Mouse (Mus musculus) midbrain, embryonic 13.5 days (tissue): Measurements from ENCODE around the gene Gcnt2. TPM values are rescaled to one million over a fixed set of nuclear protein-coding genes. Genes with fewer than 3 reads are reported as not detected.
"Not testable (repeated sequence)": the region's sequence is repeated elsewhere in the genome, so short reads cannot be mapped to it uniquely, and the experiment has no call there.

Experiments
- ATAC-seq: fragments of 200-750 bp; cut with Nextera tagmentation; 2 replicates; pipeline ENCODE4 v1.8.0; 2017; ENCODE audit warnings: mild to moderate bottlenecking, moderate TSS enrichment, moderate library complexity
- H3K27ac ChIP-seq: fragments of 300-500 bp; sonication (generic); 2 replicates; pipeline ENCODE4 v1.5.1; 2015; ENCODE audit warnings: inconsistent platforms, mild to moderate bottlenecking, moderate library complexity
- H3K27me3 ChIP-seq: fragments of 300-500 bp; sonication (generic); 2 replicates; pipeline ENCODE4 v1.6.1; 2015; ENCODE audit warnings: mild to moderate bottlenecking, inconsistent platforms
- H3K36me3 ChIP-seq: fragments of 300-500 bp; sonication (generic); 2 replicates; pipeline ENCODE4 v1.6.1; 2015; ENCODE audit warnings: mild to moderate bottlenecking, inconsistent platforms
- H3K4me1 ChIP-seq: fragments of 300-500 bp; sonication (generic); replicated peaks from 2 replicates; pipeline ENCODE4 v1.6.1; 2015; ENCODE audit warnings: inconsistent platforms
- H3K4me2 ChIP-seq: fragments of 300-500 bp; sonication (generic); replicated peaks from 2 replicates; pipeline ENCODE4 v1.6.1; 2015; ENCODE audit warnings: moderate library complexity, mild to moderate bottlenecking, inconsistent platforms
- H3K4me3 ChIP-seq: fragments of 300-500 bp; sonication (generic); replicated peaks from 2 replicates; pipeline ENCODE4 v1.5.1; 2015; ENCODE audit warnings: mild to moderate bottlenecking, inconsistent platforms
- H3K9ac ChIP-seq: fragments of 300-500 bp; sonication (generic); replicated peaks from 2 replicates; pipeline ENCODE4 v1.6.1; 2015; ENCODE audit warnings: mild to moderate bottlenecking, inconsistent platforms
- H3K9me3 ChIP-seq: fragments of 300-500 bp; sonication (generic); 2 replicates; pipeline ENCODE4 v1.6.1; 2016; ENCODE audit warnings: mild to moderate bottlenecking, inconsistent platforms
- WGBS: fragments of 180-500 bp; shearing (Covaris S2); methylation state at CpG from one replicate; pipeline ENCODE4 v1.1.7; 2015; 5-methylcytosine and 5-hydroxymethylcytosine counted together
- polyA plus RNA-seq: library from polyadenylated mRNA; unstranded; fragments of >200 nt; fragmentation: Nextera tagmentation; extraction: Ambion mirVana; gene quantifications from 2 replicates; pipeline ENCODE4 v1.2.1, GENCODE M21; 2015

Gene Gcnt2
- polyA plus RNA-seq, 1 experiment from 2014 or later = 3.6 TPM

DNA sequence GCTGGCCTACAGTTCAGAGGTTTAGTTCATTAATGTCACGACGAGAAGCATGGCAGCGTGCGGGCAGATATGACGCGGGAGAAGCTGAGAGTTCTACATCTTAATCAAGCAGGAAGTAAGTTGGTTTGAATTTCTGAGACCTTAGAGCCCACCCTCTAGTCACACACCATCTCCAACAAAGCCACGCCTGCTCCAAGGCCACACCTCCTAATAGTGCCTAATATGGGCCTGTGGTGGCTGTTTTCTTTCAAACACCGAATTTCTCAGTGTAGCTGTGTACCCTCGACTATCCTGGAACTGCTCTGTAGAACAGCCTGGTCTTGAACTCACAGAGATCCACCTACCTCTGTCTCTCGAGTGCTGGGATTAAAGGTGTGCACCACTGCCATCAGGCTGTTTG is 108.1 kb downstream of the Gcnt2 start:
- H3K36me3 ChIP-seq = no peaks in the 10 kb centered on the region
- no peak for ATAC-seq
- no peaks in the 10 kb centered on the region for H3K9me3 ChIP-seq
- H3K4me3 ChIP-seq = no peak overlapping the region
- no peaks in the 10 kb centered on the region for H3K4me1 ChIP-seq
- no peak overlapping the region for H3K4me2 ChIP-seq
- no peaks in the 10 kb centered on the region for H3K27me3 ChIP-seq
- 93% methylated on average over 10 of the region's 10 CpGs for WGBS
- H3K9ac ChIP-seq = no peak overlapping the region
- no peak overlapping the region for H3K27ac ChIP-seq

DNA sequence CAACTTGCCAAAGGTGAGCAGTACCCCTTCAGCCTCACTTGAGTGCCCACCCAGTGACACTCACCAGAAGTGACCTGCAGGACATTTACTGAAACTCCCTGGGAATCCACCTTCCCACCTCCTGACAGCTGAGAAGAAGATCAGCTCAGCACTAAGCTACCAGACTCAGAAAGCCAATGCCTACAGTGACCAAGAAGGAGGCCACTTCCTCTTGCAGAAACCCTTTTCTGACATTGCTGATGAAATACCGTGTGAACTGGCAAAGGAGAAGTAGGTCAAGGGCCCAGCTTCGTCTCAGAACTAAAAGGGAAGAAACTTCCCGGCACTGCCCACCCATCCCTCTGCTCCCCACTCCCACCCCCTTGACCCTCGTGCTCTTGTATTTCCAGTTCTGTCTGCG is 109.0 kb downstream of the Gcnt2 start:
- H3K36me3 ChIP-seq = no peaks in the 10 kb centered on the region
- no peak overlapping the region for H3K4me2 ChIP-seq
- no peak overlapping the region for H3K27ac ChIP-seq
- ATAC-seq = no peak
- no peaks in the 10 kb centered on the region for H3K27me3 ChIP-seq
- H3K4me1 ChIP-seq = no peaks in the 10 kb centered on the region
- no peak overlapping the region for H3K9ac ChIP-seq
- 88% methylated on average over 5 of the region's 5 CpGs for WGBS
- no peaks in the 10 kb centered on the region for H3K9me3 ChIP-seq
- H3K4me3 ChIP-seq = no peak overlapping the region

DNA sequence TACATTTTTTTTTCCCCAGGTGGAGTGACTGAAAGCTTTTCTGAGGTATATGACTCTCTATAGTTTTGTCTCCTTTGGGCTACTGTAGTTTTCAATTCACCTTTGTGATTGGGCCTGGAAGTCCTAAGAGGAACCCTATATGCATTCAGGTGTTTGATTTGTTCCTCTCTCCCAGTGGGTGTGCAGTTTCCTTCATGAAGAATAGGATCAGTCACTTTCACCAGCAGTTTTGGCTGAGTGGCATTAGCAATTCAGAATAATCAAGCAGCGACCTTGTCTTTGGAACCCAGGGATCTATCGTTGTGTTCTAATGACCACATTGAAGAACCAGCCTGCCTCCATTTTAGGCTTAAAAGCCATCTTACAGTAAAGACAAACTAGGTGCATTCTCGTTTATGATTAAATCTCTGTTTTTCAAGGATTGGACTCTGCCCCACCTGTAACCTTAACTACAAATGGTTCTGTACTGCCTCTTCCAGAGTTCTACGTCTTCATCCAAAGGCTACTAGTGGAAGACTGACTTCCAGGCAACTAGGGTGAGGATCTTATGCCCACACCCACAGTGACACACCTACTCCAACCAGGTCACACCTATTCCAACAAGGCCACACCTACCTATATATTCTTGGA is 110.3 kb downstream of the Gcnt2 start:
- H3K4me2 ChIP-seq = no peak overlapping the region
- H3K9ac ChIP-seq = no peak overlapping the region
- H3K27ac ChIP-seq = no peak overlapping the region
- ATAC-seq = no peak
- H3K4me3 ChIP-seq = no peak overlapping the region
- no peaks in the 10 kb centered on the region for H3K9me3 ChIP-seq
- H3K36me3 ChIP-seq = no peaks in the 10 kb centered on the region
- no peaks in the 10 kb centered on the region for H3K4me1 ChIP-seq
- WGBS = 92% methylated on average over 4 of the region's 4 CpGs
- H3K27me3 ChIP-seq = no peaks in the 10 kb centered on the region

DNA sequence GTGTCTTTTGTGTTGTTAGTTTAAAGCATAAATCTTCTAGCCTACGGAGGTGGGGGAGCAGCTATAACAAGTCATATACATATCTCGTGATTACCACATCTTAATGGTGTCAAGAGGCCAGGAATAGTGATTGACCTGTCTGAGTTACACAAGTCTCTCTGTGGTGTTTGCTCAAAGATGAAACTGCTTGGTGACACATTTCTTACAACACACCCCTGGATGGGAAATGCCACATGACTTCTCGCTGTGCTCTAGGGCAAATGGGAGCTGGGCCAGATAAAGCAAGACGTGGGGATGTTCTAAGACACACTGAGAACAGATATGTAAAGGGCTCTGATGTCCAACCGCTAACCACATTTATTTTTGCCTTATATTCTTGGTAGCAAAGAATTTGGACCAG is 111.7 kb downstream of the Gcnt2 start:
- H3K36me3 ChIP-seq = no peaks in the 10 kb centered on the region
- no peak overlapping the region for H3K27ac ChIP-seq
- H3K4me3 ChIP-seq = no peak overlapping the region
- no peak overlapping the region for H3K9ac ChIP-seq
- H3K9me3 ChIP-seq = no peaks in the 10 kb centered on the region
- WGBS = 95% methylated on average over 5 of the region's 5 CpGs
- ATAC-seq = no peak
- H3K4me1 ChIP-seq = no peaks in the 10 kb centered on the region
- no peaks in the 10 kb centered on the region for H3K27me3 ChIP-seq
- no peak overlapping the region for H3K4me2 ChIP-seq

DNA sequence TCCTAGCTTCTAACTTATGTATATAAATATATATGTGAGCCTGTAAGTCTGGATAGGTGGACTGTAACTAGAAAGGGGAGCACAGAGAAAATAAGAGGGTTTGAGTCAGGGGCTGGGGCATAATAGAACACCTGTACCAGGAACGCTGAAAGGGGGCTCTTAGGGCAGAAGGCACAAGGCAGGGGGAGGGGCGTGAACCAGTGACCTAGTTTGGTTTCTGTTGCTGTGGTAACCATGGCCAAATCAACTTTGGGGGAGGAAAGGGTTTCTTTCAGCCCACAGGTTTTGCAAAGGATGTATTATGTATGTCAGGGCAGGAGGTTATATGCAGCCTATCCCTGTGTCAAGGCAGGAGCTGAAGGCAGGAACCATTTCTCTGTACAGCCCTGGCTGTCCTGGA is 112.3 kb downstream of the Gcnt2 start:
- WGBS = 93% methylated on average over 2 of the region's 2 CpGs
- H3K4me1 ChIP-seq = no peaks in the 10 kb centered on the region
- no peaks in the 10 kb centered on the region for H3K9me3 ChIP-seq
- no peak overlapping the region for H3K9ac ChIP-seq
- no peak for ATAC-seq
- no peak overlapping the region for H3K27ac ChIP-seq
- no peak overlapping the region for H3K4me2 ChIP-seq
- H3K27me3 ChIP-seq = no peaks in the 10 kb centered on the region
- no peak overlapping the region for H3K4me3 ChIP-seq
- no peaks in the 10 kb centered on the region for H3K36me3 ChIP-seq

DNA sequence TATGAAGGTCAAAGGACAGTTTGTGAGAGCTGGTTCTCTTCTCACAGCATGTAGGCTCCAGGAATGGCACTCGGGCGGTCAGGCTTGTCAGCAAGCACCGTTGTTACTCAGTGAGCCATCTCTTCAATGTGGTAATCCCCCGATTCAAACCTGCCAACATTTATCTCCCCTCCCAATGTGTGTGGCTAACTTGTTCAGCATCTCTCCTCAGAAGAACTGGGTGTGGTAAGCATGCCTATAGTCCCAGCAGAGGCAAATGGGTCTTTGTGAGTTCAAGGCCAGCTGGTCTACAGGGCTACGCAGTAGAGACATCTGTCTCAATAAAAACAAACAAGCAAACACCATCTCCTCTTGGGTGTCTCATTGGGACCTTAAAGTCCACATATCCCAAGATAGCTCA is 113.4 kb downstream of the Gcnt2 start:
- 81% methylated on average over 5 of the region's 5 CpGs for WGBS
- ATAC-seq = no peak
- H3K36me3 ChIP-seq = no peaks in the 10 kb centered on the region

DNA sequence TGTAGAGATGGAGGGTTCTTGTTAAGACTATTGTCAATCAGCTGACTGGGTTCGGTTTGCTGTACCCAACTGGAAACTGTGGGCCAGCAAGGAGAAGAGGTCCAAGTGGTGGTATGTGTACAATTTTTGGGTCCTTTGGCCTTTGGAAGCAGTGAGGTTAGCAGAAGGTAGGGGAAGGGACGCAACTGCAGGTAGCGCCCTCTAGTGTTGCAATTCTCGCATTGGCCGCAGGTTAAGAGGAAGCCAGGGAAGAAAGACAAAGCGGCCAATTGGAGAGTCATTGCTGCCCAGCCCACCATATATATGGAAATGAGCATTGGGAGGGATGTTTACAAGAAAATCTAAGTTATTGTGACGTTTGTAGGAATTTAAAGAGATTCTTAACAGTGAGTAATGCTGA is 118.1 kb downstream of the Gcnt2 start:
- H3K36me3 ChIP-seq = no peaks in the 10 kb centered on the region
- H3K27ac ChIP-seq = no peak overlapping the region
- no peak overlapping the region for H3K9ac ChIP-seq
- no peak for ATAC-seq
- H3K27me3 ChIP-seq = no peaks in the 10 kb centered on the region
- H3K9me3 ChIP-seq = no peaks in the 10 kb centered on the region
- 13% methylated on average over 7 of the region's 7 CpGs for WGBS
- H3K4me2 ChIP-seq = no peak overlapping the region
- H3K4me3 ChIP-seq = no peak overlapping the region
- no peaks in the 10 kb centered on the region for H3K4me1 ChIP-seq

More for the DNA sequence above, 113.4 kb downstream of the Gcnt2 start:
- no peak overlapping the region for H3K27ac ChIP-seq
- no peaks in the 10 kb centered on the region for H3K9me3 ChIP-seq
- H3K27me3 ChIP-seq = no peaks in the 10 kb centered on the region
- H3K4me1 ChIP-seq = no peaks in the 10 kb centered on the region
- H3K4me2 ChIP-seq = no peak overlapping the region
- H3K9ac ChIP-seq = no peak overlapping the region
- no peak overlapping the region for H3K4me3 ChIP-seq

DNA sequence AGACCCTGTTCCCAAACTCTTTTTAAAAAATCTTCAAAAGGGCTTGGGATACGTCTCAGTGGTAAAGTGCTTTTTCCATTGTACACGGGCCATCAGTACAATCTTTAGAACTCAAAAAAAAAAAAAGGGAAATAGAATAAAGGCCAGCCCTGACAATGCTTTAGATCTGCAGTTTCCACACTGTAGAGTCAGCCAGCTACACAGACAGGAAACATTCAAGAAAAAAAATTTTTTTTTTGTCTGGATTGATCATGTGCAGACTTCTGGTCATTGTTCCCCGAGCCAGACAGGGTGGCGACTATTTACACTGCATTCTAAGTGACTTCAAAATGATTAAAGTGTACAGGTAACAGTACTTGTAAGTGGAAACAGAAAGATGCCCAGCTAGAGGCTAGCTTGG is 119.1 kb downstream of the Gcnt2 start:
- Histone ChIP-seq H3K9ac (no peak overlapping the region), H3K4me1 (no peaks in the 10 kb centered on the region), H3K36me3 (no peaks in the 10 kb centered on the region), H3K27me3 (no peaks in the 10 kb centered on the region), H3K9me3 (no peaks in the 10 kb centered on the region), H3K27ac (no peak overlapping the region), H3K4me3 (no peak overlapping the region), H3K4me2 (no peak overlapping the region)
- 89% methylated on average over 4 of the region's 4 CpGs for WGBS
- no peak for ATAC-seq

DNA sequence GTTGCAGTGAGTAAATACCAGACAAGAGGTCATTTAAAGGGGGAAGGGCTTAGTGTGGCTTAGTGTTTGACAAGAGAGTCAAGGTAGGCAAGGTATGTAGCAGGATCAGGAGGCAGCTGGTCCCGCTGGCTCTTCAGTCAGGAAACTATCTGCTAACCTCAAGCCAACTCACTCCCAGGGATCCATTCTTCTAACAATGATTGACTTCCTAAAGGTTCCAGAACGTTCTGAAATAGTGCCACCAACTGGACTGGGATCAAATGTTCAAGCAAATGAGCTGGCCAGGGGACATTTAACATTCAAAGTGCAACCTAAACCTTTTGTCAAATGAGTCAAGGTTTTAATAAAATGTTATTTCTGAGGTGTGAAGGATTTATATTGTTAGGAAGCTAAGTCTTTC is 119.8 kb downstream of the Gcnt2 start:
- no peaks in the 10 kb centered on the region for H3K4me1 ChIP-seq
- 67% methylated on average over 2 of the region's 2 CpGs for WGBS
- no peak overlapping the region for H3K27ac ChIP-seq
- H3K9ac ChIP-seq = no peak overlapping the region
- H3K4me3 ChIP-seq = no peak overlapping the region
- no peaks in the 10 kb centered on the region for H3K27me3 ChIP-seq
- no peaks in the 10 kb centered on the region for H3K36me3 ChIP-seq
- H3K9me3 ChIP-seq = no peaks in the 10 kb centered on the region
- ATAC-seq = no peak
- no peak overlapping the region for H3K4me2 ChIP-seq

DNA sequence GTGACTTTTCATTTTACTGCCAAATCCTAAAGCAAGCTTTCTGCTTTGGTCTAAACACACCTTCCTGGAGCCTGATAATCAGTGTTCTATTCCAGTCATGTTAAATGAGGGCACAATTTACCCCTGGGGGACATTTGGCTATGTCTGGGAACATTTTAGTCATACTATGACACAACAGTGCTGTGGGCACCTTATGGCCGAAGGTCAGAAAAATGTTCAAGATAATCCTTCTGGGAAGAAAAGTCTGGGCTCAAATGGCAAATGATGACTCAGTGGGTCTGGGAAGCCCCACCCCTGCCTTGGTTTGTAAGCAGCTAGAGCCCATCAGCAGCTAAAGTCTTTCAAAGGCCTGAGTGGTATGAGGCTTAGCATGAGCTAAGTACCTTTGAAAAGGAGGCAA is 123.2 kb downstream of the Gcnt2 start:
- ATAC-seq = no peak

DNA sequence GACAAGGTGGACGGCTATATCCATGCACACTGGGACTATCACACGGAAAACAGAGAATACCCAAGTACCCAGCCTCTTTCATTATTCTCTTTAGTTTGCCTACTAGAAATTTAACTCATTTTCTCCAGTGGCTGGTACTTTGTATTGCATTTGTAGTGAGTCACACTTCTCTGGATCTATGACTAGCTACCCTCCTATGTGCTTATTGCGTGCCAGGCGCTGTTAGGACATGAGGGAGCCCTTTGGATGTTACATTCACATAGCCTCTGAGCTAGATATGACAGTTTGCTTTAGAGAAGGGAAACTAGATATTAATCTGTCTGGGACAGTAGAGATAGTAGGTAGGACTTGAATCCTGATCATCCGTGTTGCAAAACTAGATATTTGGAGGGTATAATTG is 126.5 kb downstream of the Gcnt2 start:
- H3K27ac ChIP-seq = no peak overlapping the region
- H3K4me1 ChIP-seq = no peaks in the 10 kb centered on the region
- WGBS = 95% methylated on average over 5 of the region's 5 CpGs
- no peaks in the 10 kb centered on the region for H3K36me3 ChIP-seq
- H3K9ac ChIP-seq = no peak overlapping the region
- ATAC-seq = no peak
- no peaks in the 10 kb centered on the region for H3K9me3 ChIP-seq
- H3K4me2 ChIP-seq = no peak overlapping the region
- H3K4me3 ChIP-seq = no peak overlapping the region
- no peaks in the 10 kb centered on the region for H3K27me3 ChIP-seq

More for the DNA sequence above, 123.2 kb downstream of the Gcnt2 start:
- Histone ChIP-seq H3K4me1 (no peaks in the 10 kb centered on the region), H3K9ac (no peak overlapping the region), H3K27ac (no peak overlapping the region), H3K4me3 (no peak overlapping the region), H3K27me3 (no peaks in the 10 kb centered on the region), H3K4me2 (no peak overlapping the region), H3K9me3 (no peaks in the 10 kb centered on the region), H3K36me3 (no peaks in the 10 kb centered on the region)
- WGBS = 76% methylated on average over 1 of the region's 1 CpGs

DNA sequence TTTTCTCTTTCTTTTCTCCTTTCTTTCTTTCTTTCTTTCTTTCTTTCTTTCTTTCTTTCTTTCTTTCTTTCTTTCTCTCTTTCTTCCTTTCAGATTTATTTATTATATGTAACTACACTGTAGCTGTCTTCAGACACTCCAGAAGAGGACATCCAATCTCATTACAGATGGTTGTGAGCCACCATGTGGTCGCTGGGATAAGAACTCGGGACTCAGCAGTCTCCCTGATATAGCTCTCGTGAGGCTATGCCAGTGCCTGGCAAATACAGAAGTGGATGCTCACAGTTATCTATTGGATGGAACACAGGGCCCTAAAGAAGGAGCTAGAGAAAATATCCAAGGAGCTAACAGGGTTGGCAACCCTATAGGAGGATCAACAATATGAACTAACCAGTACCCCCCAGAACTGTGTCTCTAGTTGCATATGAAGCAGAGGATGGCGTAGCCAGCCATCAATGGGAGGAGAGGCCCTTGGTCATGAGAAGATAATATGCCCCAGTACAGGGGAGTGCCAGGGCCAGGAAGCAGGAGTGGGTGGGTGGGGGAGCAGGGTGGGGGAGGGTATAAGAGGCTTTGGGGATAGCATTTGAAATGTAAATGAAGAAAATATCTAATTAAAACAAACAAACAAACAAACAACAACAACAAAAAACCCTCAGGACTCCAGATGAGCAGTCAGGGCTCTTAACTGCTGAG is 128.2 kb downstream of the Gcnt2 start:
- H3K36me3 ChIP-seq, ATAC-seq, H3K4me3 ChIP-seq, H3K4me1 ChIP-seq, H3K9me3 ChIP-seq, H3K9ac ChIP-seq, H3K27ac ChIP-seq, H3K27me3 ChIP-seq, H3K4me2 ChIP-seq: not testable (repeated sequence)
- WGBS = 65% methylated on average over 4 of the region's 4 CpGs

DNA sequence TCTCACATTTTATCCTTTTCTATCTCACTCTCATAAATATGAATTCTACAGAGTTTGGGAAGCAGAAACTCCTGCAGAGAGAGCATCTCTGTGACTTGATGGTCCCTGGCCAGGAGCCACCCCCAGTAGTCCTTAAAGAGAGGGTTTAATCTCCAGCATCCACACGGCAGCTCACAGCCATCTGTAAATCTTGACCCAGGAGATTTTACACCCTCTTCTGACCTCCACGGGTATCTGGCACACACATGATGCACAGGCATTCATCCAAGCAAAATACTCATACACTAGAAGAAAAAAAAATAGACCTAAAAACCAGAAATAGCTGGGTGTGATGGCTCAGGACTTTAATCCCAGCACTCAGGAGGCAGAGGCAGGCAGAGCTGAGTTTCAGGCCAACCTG is 128.9 kb downstream of the Gcnt2 start:
- H3K9me3 ChIP-seq = no peaks in the 10 kb centered on the region
- ATAC-seq = no peak
- 66% methylated on average over 2 of the region's 2 CpGs for WGBS

More for the DNA sequence above, 128.9 kb downstream of the Gcnt2 start:
- H3K4me1 ChIP-seq = no peaks in the 10 kb centered on the region
- no peak overlapping the region for H3K4me3 ChIP-seq
- H3K9ac ChIP-seq = no peak overlapping the region
- H3K36me3 ChIP-seq = no peaks in the 10 kb centered on the region
- no peaks in the 10 kb centered on the region for H3K27me3 ChIP-seq
- H3K4me2 ChIP-seq = no peak overlapping the region
- H3K27ac ChIP-seq = no peak overlapping the region
